Mouse (Mus musculus) c-Kit-positive CD71-negative TER-119-negative erythroid progenitor cells, embryonic 14.5 days (primary cell): ENCODE data around the gene Speer4c.
"Not testable (repeated sequence)": the region's sequence is repeated elsewhere in the genome, so short reads cannot be mapped to it uniquely, and the experiment has no call there.

Experiments
- DNase-seq: peaks from one replicate; pipeline ENCODE4 v3.0.0-alpha.2; 2013; ENCODE audit warnings: low read depth

The Speer4c gene

DNA sequence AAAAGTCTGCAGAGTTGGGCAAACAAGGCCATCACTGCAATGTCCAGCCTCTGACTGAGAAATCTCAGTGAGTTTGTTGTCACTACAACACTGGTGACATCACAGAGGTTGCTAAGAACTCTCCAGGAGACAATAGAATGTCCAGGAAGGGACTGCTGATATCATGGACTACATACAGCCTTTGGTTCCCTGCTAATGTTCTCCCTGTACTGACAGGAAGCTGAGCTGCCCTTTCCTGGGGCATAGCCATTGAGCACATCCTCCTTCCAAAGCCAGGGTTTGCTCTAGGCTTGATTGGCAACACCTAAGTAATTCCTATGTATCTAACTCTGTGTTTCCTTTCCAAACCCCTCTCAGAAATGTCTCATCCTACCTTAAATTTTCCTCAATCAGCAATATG, at the start of gene Speer4c:
Speer4c (minus strand) TSS at position 101 of the 400 bp plus-strand sequence.
- not testable (repeated sequence) for DNase-seq

DNA sequence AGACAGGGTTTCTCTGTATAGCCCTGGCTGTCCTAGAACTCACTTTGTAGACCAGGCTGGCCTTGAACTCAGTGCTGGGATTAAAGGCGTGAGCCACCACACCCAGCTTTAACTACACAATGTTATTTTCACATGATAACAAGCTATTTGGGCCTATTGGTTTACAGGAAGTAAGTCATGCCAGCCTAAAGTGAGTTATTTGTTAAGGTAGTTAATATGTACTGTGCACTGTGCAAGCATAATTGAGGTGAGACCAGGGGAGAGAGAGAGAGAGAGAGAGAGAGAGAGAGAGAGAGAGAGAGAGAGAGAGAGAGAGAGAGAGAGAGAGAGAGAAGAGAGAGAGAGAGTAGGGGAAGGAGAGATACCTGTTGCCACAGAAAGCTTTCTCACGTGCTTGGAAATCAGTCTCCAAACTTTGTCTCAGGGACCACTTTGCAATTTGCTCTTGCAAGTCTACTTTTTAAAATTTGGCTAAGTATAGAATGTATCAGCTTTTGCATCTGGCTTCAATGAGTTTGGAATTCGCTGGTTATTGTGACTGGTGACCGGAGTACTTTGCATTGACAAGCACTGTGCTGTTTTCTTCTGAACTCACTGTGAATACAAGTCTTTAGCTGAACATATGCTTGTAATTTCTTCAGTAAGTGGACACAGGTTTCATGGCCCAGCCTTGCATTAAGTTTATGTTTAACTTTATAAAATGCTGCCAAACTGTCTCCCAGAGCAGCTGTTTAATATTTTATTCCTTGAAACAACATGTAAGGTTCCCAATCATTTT, 33.6 kb upstream of the Speer4c start:
- DNase-seq = no peak

DNA sequence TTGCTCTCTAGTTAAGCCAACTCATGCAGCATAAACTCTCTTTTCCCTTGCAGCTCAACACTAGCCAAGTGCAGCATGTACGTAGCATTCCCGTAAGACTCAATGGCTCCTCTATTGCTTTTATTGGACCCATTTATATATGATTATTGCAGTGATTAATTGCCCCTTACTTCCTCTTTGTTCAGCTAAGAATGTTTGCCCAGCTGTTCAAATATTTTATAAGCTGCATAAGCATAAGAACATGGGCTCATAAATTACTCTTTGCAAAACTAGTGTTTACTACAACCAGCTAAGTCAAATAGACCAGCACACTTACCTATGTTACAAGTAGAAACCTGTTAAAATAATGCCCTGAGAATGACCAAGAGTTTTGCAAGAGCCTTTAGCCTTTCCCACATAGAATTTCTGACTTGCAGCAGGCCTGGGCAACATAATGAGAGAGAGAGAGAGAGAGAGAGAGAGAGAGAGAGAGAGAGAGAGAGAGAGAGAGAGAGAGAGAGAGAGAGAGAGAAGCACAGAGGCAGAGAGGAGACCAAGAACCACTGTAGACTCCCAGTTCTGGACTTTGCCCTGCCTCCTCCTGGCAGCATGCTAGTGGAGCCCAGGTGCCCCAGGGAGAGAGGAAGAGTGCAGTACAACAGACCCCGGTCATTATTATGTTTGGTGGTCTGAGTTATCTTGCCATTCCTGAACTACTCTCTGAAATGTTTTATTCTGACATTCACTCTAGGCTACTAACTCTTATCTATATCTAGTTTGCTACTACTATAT, 20.2 kb upstream of the Speer4c start:
- no peak for DNase-seq

DNA sequence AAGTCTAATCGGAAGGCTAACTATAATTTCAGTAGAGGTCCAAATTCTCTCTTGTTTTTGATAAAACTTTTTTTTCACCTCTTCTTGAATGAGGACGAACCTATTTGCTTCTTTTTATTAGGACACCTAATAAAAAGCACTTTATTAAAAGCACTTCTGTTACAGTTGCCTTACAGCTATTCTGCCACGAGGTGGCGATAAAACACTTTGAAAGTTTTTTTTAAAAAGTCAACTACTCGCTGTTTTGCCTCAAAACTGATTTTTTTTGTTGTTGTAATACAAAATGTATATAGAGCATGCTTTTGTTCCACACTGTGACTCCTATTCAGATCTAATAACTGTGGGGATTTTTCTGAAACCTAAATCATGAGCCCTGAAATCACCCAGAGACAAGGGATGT, 11.2 kb downstream of the Speer4c start:
- DNase-seq = not testable (repeated sequence)

DNA sequence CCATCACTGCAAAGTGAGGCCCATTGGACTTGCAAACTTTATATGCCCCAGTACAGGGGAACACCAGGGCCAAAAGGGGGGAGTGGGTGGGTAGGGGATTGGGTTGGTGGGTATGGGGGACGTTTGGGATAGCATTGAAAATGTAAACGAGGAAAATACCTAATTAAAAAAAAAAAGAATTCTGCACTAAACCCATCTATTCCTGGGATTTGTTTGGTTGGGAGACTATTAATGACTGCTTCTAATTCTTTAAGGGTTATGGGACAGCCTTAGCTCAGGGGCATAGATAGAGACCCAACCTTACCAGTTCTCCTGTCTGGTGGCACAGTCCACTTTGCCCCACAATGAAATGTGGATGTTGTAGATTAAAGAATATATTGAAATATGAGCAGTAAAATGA, 16.4 kb downstream of the Speer4c start:
- not testable (repeated sequence) for DNase-seq

DNA sequence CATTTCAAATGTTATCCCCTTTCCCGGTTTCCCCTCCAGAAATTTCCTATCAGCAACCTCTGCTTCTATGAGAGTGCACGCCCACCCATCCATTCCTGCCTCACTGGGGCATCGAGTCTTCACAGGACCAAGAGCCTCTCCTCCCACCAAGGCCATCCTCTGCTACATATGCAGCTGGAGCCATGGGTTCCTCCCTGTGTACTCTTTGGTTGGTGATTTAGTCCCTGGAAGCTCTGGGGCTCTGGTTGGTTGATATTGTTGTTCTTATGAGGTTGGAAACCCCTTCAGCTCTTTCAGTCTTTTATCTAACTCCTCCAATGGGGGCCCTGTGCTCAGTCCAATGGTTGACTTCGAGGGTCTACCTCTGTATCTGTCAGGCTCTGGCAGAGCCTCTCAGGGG, 22.2 kb downstream of the Speer4c start:
- DNase-seq = not testable (repeated sequence)

DNA sequence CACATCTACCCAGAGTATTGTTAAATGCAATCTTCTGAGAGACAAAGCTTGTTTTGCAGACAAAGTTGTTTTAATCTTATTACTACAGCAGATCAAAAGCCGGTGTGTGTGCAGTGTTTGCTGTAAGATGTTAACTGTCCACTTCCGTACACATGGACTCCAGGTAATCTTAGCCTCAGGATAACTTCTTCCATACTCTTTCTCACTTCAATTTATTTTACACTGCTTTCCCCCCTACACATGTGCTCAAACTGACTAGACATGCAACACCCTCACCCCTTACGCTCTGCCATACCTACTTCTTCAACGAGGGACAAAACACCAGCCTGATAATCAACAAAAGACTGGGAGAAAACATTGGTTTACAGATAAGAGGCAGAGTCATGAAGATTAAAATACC, 23.2 kb downstream of the Speer4c start:
- not testable (repeated sequence) for DNase-seq

DNA sequence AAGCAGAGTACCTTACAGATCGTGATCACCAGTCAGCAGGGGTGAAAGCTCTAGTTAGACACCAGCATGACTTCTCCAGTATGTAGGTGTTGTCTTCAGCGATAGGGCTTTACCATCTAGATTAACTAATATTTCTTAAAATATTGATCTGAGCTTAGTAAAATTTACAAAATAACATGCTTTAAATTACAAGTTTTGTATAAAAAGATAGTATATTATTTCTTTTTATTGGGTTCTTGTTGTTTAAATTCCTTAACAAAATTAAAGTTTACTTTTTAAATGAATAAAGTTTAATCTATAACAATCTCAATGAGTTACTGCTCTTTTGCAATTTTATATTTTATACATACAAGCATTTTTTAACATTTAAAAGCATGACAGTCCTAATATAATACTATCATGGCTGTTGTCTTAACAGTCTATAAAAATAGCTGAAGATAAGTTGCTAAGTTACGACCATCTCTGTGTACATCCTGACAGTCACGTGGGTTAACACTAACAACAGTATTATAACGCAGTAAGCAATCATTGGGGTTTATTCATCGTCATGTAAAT, 24.3 kb downstream of the Speer4c start:
- DNase-seq = not testable (repeated sequence)

DNA sequence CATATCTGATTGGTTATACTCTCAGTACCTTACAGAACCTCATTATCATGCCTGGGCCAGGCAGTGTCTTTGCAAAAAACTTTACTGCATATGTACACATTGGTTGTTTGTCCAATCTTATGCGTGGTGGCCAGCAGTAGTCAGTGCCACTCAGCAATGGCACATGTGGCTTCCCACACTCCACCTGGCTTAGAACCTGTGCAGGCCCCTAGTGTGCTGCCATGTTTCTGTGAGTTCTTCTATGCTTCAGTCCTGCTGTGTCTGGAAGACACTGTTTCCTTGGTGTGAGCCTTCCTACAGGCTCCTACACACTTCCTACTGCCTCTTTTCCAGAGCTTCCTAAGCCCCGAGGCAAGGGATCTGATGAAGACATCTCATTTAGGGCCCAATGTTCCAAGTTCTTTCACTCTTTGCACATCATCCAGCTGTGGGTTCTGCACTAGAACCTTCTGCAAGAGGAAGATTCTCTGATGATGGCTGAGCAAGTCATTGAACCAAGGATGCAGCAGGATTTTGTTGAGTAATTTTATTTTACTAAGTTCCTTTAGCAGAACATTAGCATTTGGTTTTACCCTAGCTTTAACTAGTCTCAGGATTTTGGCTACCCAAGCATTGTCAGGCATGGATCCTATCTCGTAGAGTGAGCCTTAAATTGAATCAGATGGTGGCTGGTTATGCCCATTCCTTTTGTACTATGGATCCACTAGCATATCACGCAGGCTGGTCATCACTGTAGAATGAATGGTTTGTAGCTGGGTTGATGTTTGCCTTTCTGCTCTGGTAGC, 25.0 kb downstream of the Speer4c start:
- DNase-seq = not testable (repeated sequence)

DNA sequence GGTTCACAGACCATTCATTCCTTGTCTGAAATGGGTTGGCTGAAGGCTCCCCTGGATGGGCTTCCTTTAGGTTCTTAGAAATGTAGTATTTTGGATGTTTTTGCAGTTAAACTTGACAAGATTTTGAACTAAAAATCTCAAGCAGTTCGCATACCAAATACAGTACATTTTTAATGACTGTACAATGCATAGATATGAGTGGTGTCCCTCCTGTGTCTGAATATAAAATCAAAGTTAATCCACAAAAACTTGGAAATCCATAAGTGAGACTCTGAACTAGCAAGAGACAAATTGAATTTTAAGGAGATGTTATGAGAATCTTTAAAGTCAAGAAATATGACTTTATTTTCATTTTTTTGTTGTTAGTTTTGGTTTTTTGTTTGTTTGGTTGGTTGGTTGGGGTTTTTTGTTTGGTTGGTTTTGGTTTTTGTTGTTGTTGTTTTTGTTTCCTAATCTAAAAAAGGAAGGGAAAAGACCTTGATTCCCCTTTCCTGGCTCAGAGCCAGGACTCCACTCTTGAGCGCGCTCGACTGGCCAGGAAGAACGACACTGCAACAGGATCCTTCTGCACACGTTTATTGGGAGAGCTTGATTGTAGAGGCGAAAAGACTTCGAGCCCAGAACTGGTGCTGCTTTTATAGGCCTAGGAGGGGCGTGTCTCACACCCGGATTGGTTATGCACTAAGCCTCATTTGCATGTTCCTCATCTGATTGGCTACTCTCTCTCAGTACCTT, 32.6 kb downstream of the Speer4c start:
- not testable (repeated sequence) for DNase-seq

DNA sequence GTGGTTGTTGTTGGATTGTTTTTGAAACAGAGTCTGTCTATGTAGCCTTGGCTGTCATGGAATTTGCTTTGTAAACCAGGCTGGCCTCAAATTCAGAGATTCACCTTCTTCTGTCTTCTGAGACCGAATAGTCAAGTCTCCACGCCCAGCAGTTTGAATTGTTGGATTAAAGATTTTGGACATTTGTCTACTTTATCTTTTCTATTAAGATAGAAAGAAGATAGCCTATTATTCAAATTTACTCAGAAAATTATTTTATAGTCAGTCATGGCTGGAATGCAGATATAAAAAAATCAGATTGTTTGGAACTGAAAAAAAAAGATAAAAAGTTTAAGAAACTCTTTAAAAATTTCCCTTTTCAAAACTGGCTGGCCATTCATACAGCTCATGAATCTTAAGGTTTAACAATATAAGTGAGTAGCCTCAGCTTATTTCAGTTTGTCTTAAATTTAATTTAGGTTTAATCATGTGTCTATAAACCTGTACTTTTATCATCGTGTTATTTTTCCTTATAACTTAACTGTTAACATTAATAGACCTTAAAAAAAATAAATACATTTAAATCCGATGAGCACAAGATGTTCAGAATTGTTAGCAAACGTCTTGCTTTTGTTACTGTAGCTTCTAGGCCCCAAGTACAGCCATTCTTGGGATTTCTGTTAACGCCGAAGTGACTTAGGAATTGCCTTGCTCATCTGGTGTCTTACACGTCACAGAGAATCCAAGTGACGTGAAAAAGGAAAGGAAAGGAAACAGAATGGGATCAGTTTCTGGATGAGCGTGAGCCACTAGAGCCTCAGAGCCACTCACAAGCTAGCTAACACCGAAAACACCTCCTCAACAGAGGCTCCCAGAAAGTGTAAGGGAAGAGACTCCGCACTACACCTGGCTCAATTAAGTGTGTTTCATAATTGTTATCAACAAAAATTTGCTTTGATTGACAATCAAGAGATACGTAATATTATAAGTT, 33.8 kb downstream of the Speer4c start:
- DNase-seq = not testable (repeated sequence)

DNA sequence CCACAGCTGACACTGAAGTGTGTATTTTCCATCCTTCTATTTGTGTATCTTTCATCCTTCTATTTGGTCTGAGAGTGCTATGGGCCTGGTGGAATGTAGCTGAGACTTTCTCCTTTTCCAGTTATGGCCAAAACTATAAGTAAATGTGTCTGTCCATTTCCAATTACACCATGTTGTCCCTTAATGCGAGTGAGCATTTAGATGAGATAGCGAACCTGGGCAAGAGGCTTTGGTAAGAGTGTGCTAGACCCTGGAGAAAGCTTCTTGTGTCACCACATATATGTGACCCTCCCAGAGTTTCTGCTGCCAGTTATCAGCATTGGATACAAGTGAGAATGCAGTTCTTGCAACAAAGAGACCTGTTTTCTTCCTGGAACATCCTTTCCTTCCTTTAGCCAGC, 35.2 kb downstream of the Speer4c start:
- DNase-seq = not testable (repeated sequence)

DNA sequence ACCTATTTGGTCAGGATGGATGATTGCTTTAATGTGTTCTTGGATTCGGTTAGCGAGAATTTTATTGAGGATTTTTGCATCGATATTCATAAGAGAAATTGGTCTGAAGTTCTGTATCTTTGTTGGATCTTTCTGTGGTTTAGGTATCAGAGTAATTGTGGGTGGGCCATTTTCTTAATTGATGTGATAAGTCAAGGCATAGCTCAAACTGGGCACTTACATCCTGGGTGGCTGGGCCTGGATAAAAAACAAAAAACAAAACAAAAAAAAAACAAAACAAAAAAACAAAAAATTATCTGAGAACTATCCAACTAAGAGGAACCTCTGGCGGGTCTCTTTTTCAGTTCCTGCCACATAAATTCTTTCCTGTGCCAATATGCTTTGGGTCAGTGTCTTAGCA, 36.3 kb downstream of the Speer4c start:
- not testable (repeated sequence) for DNase-seq

DNA sequence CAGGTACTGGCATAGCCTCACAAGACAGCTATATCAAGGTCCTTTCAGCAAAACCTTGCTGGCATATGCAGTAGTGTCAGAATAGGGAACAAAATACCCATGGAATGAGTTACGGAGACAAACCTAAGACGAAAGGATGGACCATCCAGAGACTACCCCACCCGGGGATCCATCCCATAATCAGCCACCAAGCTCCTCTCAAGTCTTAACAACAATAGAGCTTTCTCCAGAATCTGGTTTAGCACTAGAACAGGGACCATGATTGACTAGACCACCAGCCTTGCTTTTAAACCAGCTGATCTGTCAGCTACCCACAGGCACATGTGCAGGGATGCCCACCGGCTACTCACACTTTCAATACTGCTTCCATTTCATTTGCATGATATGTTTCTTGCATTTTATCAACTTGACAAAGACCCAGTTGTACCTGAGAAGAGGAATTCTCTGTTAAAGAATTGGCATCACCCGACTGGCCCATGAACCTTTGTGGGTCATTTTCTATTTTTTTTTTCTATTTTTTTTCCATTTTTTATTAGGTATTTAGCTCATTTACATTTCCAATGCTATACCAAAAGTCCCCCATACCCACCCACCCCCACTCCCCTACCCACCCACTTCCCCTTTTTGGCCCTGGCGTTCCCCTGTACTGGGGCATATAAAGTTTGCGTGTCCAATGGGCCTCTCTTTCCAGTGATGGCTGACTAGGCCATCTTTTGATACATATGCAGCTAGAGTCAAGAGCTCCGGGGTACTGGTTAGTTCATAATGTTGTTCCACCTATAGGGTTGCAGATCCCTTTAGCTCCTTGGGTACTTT, 39.4 kb downstream of the Speer4c start:
- not testable (repeated sequence) for DNase-seq

DNA sequence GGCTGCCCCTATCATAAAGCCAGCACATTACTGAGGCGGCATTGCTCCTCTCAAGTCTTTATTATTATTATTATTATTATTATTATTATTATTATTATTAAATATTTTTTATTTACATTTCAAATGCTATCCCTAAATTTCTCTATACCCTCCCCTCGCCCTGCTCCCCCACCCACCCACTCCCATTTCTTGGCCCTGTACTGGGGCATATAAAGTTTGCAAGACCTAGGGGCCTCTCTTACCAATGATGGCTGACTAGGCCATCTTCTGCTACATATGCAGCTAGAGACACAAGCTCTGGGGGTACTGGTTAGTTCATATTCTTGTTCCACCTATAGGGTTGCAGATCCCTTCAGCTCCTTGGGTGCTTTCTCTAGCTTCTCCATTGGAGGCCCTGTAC, 40.1 kb downstream of the Speer4c start:
- not testable (repeated sequence) for DNase-seq

DNA sequence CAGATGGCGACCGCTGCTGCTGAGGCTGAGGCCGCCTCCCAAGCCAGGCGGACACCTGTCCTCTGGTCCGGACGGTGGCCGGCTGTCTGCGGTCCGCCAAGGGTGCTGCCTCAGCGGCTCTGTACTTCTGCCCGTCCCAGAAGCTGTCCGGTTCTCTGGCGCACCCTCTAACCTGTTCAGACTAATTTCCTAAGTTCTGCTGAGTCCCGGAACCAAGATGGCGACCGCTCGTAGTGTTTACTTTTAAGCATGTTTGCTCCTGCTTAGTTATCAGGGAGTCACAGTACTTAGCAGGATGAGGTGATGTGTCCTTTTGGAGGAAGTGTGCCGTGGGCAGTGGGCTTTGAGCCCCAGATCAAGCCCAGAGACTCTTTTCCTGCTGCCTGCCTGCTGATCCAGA, 43.3 kb downstream of the Speer4c start:
- not testable (repeated sequence) for DNase-seq

DNA sequence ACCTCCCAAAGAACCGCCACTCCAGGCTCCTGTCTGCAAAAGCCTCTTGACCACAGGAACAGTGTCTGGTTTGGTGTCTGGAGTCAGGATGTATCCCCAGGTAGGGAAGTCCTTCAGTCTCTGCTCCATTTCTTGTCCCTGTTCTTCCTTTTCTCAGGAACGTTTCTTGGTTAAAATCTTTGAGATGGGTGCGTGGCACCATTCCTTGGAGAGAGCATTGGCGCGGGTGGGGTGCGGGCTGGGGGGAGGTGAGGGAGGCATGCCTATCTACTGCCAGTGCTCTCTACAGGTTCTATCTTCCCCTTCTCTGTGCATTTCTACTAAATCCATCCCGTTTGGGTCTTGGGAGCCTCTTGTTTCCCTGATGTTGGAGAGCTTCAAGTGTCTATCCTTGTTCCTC, 50.2 kb downstream of the Speer4c start:
- DNase-seq = not testable (repeated sequence)
